Mouse (Mus musculus) layer of hippocampus, adult 2 months (tissue): ENCODE results near the gene Smc3. TPM values are rescaled to one million over a fixed set of nuclear protein-coding genes. Genes with fewer than 3 reads are reported as not detected.

Source experiments
- DNase-seq, 2 experiments: peaks; one replicate each; pipeline ENCODE4 v3.0.0; 2022; ENCODE audit warnings: low spot score in 2 of 2
- H3K27ac ChIP-seq: fragments of 200-600 bp; 2 replicates; pipeline ENCODE4 v1.8.1; 2022
- H3K4me3 ChIP-seq: fragments of 200-600 bp; 2 replicates; pipeline ENCODE4 v1.8.1; 2022; ENCODE audit warnings: mild to moderate bottlenecking
- CTCF ChIP-seq: fragments of 200-600 bp; conservative IDR thresholded peaks from 2 replicates; pipeline ENCODE4 v1.8.1; 2022; ENCODE audit warnings: antibody characterized with exemption, mild to moderate bottlenecking, moderate library complexity
- long read RNA-seq, 2 experiments: library from polyadenylated mRNA; stranded (forward); transcript quantifications; one replicate each; pipeline ENCODE4 v2.0.0; 2021; ENCODE audit warnings: borderline mapping rate in 2 of 2
- total RNA-seq, 2 experiments: library from RNA; stranded (reverse); gene quantifications; 2 replicates each; pipeline ENCODE4 v1.2.3; 2021

Smc3 gene
- 10 to 100 TPM; 44.7 to 49.4 TPM for total RNA-seq
- long read RNA-seq, experiment 1, full-length matches to known transcripts, result 26 of 30 reads
- long read RNA-seq, experiment 1, partial matches to known transcripts, result 2 of 30 reads
- long read RNA-seq, experiment 1, other reads (novel, unspliced or antisense), result 2 of 30 reads
- long read RNA-seq, experiment 2, full-length matches to known transcripts, result 41 of 47 reads
- long read RNA-seq, experiment 2, partial matches to known transcripts, result 6 of 47 reads
- long read RNA-seq, experiment 2, other reads (novel, unspliced or antisense), result 0 of 47 reads

- H3K4me3 ChIP-seq, result peak within 1 kb of the TSS; percentile 88
- DNase-seq, result peak; percentile 98 to 99
- peak within 1 kb of the TSS; percentile 100 for H3K27ac ChIP-seq
- TF ChIP-seq CTCF, result peak; percentile 83
These were observed at the start of gene Smc3 for GRCm38 (mm10) chr19:53599757-53600539. Gene Smc3 (plus strand): TSS chr19:53600398.

- DNase-seq, result no peak
- TF ChIP-seq CTCF, result no peak
- Histone ChIP-seq H3K4me3 (no peak overlapping the region), H3K27ac (no peak overlapping the region)
These were observed 49.2 kb upstream of the Smc3 start for GRCm38 (mm10) chr19:53550972-53551371.

- DNase-seq, result no peak
- no peak for TF ChIP-seq CTCF
- H3K27ac ChIP-seq, result no peak overlapping the region
- H3K4me3 ChIP-seq, result no peak overlapping the region
These were observed 47.9 kb upstream of the Smc3 start for GRCm38 (mm10) chr19:53552216-53552786.

- H3K27ac ChIP-seq, result no peak overlapping the region
- no peak for TF ChIP-seq CTCF
- no peak overlapping the region for H3K4me3 ChIP-seq
- no peak for DNase-seq
These were observed 47.4 kb upstream of the Smc3 start for GRCm38 (mm10) chr19:53552795-53553194.

GRCm38 (mm10) chr19:53554402-53554801 is 45.8 kb upstream of the Smc3 start:
- DNase-seq, result no peak
- TF ChIP-seq CTCF, result no peak
- H3K4me3 ChIP-seq, result no peak overlapping the region

GRCm38 (mm10) chr19:53554981-53555616 is 45.1 kb upstream of the Smc3 start:
- no peak overlapping the region for H3K27ac ChIP-seq
- TF ChIP-seq CTCF, result no peak
- H3K4me3 ChIP-seq, result no peak overlapping the region
- DNase-seq, result no peak

More at GRCm38 (mm10) chr19:53554402-53554801, 45.8 kb upstream of the Smc3 start:
- no peak overlapping the region for H3K27ac ChIP-seq

- Histone ChIP-seq H3K27ac (no peak overlapping the region), H3K4me3 (no peak overlapping the region)
- DNase-seq, result no peak
- no peak; the same call in 1 of the 2 replicates for TF ChIP-seq CTCF
These were observed 43.4 kb upstream of the Smc3 start for GRCm38 (mm10) chr19:53556841-53557240.

- DNase-seq, result no peak
- no peak for TF ChIP-seq CTCF
- no peak overlapping the region for H3K4me3 ChIP-seq
- H3K27ac ChIP-seq, result no peak overlapping the region
These were observed 42.8 kb upstream of the Smc3 start for GRCm38 (mm10) chr19:53557267-53557936.

- no peak for TF ChIP-seq CTCF
These were observed 39.8 kb upstream of the Smc3 start for GRCm38 (mm10) chr19:53560436-53560835.

GRCm38 (mm10) chr19:53564174-53564573 is 36.0 kb upstream of the Smc3 start:
- Histone ChIP-seq H3K27ac (no peak overlapping the region), H3K4me3 (no peak overlapping the region)
- TF ChIP-seq CTCF, result no peak
- no peak for DNase-seq

More at GRCm38 (mm10) chr19:53560436-53560835, 39.8 kb upstream of the Smc3 start:
- no peak for DNase-seq
- Histone ChIP-seq H3K27ac (no peak overlapping the region), H3K4me3 (no peak overlapping the region)

GRCm38 (mm10) chr19:53565565-53566277 is 34.5 kb upstream of the Smc3 start:
- no peak overlapping the region for H3K4me3 ChIP-seq
- no peak for DNase-seq
- H3K27ac ChIP-seq, result no peak overlapping the region
- no peak for TF ChIP-seq CTCF

- H3K4me3 ChIP-seq, result no peak overlapping the region
- TF ChIP-seq CTCF, result no peak
- DNase-seq, result no peak
- H3K27ac ChIP-seq, result no peak overlapping the region
These were observed 32.3 kb upstream of the Smc3 start for GRCm38 (mm10) chr19:53567864-53568263.
